Mouse (Mus musculus) c-Kit-positive CD71-negative TER-119-negative erythroid progenitor cells, embryonic 14.5 days (primary cell): ENCODE results near the gene Olfr356.

Experiments
- DNase-seq: peaks from one replicate; pipeline ENCODE4 v3.0.0-alpha.2; 2013; ENCODE audit warnings: low read depth

Gene Olfr356

GRCm38 (mm10) chr2:36936821-36937220 lies at the start of gene Olfr356:
TSS of gene Olfr356 (plus strand) at chr2:36937121.
- no peak for DNase-seq

DNA sequence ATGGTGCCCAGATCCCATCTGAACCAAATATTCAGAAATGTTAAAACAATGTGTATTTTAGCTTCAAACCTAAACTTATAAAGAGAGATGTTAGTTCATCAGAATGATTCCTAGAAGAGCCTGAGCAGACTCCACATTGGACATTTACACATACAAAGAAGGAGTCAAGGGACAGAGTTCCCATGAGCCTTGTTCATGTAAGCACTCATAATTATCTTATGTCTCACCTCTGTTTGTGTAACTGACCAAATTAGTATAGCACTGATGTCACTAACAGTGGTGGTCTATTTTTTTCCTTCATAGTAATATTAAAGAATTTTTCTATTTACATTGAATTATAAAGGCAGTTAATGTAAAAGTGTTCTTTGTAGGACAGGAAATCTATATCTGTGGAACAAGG lies 44.1 kb upstream of the Olfr356 start, which contains the start of gene Olfr353:
Gene Olfr353, minus strand, starts transcription at position 101 of the 400 bp plus-strand sequence.
- DNase-seq = no peak

GRCm38 (mm10) chr2:36897114-36897513 lies 39.8 kb upstream of the Olfr356 start:
- no peak for DNase-seq

GRCm38 (mm10) chr2:36905380-36905779 lies 31.5 kb upstream of the Olfr356 start, which contains the start of gene Olfr354:
TSS of gene Olfr354 (plus strand) at chr2:36905680.
- no peak for DNase-seq

- no peak for DNase-seq
Measured at GRCm38 (mm10) chr2:36928797-36929196, 8.1 kb upstream of the Olfr356 start, which contains the start of gene Olfr355. TSS of gene Olfr355 (minus strand) at chr2:36928897.
